Mouse (Mus musculus) intestine, embryonic 14.5 days (tissue): Measurements from ENCODE around the gene Ccdc32. TPM values are rescaled to one million over a fixed set of nuclear protein-coding genes. Genes with fewer than 3 reads are reported as not detected.

Source experiments
- ATAC-seq: fragments of 200-750 bp; cut with Nextera tagmentation; replicated peaks from 2 replicates; pipeline ENCODE4 v1.8.0; 2017; ENCODE audit warnings: low read depth, moderate number of reproducible peaks, moderate TSS enrichment, moderate library complexity; ENCODE audit not compliant: low FRiP score, low TSS enrichment
- DNase-seq: peaks from one replicate; pipeline ENCODE4 v3.0.0-alpha.2; 2018; ENCODE audit warnings: low spot score
- H3K27ac ChIP-seq: fragments of 300-500 bp; sonication (generic); 2 replicates; pipeline ENCODE4 v1.5.1; 2014; ENCODE audit warnings: low read depth, mild to moderate bottlenecking, control low read depth
- H3K27me3 ChIP-seq: fragments of 300-500 bp; sonication (generic); replicated peaks from 2 replicates; pipeline ENCODE4 v1.6.1; 2014; ENCODE audit warnings: low read length, control low read depth; ENCODE audit not compliant: control insufficient read depth, insufficient read depth
- H3K36me3 ChIP-seq: fragments of 300-500 bp; sonication (generic); 2 replicates; pipeline ENCODE4 v1.6.1; 2014; ENCODE audit warnings: low read length, control low read depth; ENCODE audit not compliant: control insufficient read depth, insufficient read depth
- H3K4me1 ChIP-seq: fragments of 300-500 bp; sonication (generic); replicated peaks from 2 replicates; pipeline ENCODE4 v1.6.1; 2014; ENCODE audit warnings: low read length, control low read depth, mixed read lengths; ENCODE audit not compliant: control insufficient read depth, insufficient read depth
- H3K4me2 ChIP-seq: fragments of 300-500 bp; sonication (generic); 2 replicates; pipeline ENCODE4 v1.6.1; 2014; ENCODE audit warnings: low read length
- H3K4me3 ChIP-seq: fragments of 300-500 bp; sonication (generic); 2 replicates; pipeline ENCODE4 v1.5.1; 2014; ENCODE audit warnings: low read depth, low read length, control low read depth, mixed read lengths
- H3K9ac ChIP-seq: fragments of 300-500 bp; sonication (generic); 2 replicates; pipeline ENCODE4 v1.6.1; 2014; ENCODE audit warnings: mild to moderate bottlenecking, low read length
- H3K9me3 ChIP-seq: fragments of 300-500 bp; sonication (generic); 2 replicates; pipeline ENCODE4 v1.6.1; 2016; ENCODE audit warnings: low read length, control low read depth; ENCODE audit not compliant: control insufficient read depth
- WGBS: fragments of 180-500 bp; shearing (Covaris S2); extraction: QIAGEN DNeasy Blood & Tissue Kit; methylation state at CpG from one replicate; pipeline ENCODE4 v1.1.7; 2014; 5-methylcytosine and 5-hydroxymethylcytosine counted together
- polyA plus RNA-seq: library from polyadenylated mRNA; unstranded; fragments of >200 nt; fragmentation: Nextera tagmentation; extraction: Ambion mirVana; gene quantifications from 2 replicates; pipeline ENCODE4 v1.2.1, GENCODE M21; 2014

Ccdc32 gene
- polyA plus RNA-seq, 1 experiment from 2014 or later = 21.0 TPM

DNA sequence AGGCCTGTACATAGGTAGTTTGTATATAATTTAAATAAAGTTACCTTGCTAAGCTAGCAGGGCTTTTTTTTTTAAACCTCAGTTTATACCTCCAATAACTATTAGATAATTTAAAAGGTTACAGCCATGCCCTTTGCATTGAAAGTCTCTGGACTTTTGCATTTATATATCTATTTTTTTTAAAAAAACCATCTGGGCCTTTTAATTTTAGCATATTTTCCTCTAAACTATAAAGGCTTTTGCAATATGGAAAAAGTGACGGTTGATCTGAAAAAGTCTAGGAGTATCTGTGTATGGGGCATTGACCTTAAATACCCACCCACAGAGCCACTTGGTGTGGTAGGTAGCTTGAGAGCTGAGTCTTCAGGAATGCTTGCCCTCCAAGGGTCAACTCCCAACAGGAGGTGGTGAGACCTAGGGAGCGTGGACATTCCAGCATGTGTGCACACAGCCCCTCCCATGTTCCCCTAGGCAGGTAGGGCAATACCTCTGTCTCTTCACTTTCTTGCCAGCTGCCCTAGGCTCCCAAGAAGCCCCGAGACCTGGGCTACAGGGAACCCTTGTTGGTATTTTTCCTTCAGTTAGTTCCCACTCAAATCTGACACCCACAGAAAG, 30.1 kb downstream of the Ccdc32 start:
- no peak overlapping the region for H3K9ac ChIP-seq
- H3K36me3 ChIP-seq = no peaks in the 10 kb centered on the region
- 0 out of 2 replicates have a peak, but pooled peaks cover 2% of the 10 kb centered on the region for H3K27me3 ChIP-seq
- WGBS = 75% methylated on average over 3 of the region's 3 CpGs
- no peak overlapping the region for H3K4me3 ChIP-seq
- no peak overlapping the region for H3K4me2 ChIP-seq
- DNase-seq (no peak), ATAC-seq (no peak)
- no peaks in the 10 kb centered on the region for H3K9me3 ChIP-seq
- H3K27ac ChIP-seq = no peak overlapping the region
- H3K4me1 ChIP-seq = peaks cover 2% of the 10 kb centered on the region; the same call in 1 of the 2 replicates

DNA sequence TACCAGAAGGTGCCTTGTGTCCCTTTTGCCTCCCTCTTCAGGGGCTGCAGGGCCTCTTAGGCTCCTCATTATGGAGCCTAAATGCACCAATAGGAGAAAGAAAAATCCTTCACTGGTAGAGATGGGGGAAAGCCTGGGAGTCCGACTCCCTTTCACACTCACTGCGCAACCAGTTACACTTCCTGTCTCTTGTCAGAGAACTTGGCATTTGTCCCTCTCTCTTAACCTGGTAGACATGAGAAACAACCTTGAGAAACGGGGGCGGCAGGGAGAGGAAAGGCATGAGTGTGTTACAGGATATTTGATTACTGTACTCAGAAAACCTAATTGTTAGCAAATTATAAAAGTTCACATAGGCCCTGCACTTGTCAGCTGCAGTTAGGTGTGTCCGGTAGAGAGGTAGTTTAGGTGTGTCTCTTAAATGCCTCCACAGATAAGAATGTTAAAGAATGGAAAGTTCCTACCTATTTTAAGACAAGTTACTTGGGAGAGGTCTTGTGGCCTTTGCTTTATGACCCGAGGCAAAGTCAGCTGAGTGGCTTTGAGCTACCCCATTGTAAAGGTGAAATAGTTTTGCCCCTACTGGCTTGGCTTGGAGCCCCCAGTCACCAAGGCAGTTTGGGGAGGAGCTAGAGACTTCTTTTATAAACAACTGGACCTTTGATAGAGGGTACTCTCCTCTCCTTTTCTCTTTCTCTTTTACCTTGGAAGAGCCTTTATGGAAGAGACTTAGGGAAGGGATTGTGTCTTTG, 30.9 kb downstream of the Ccdc32 start:
- Histone ChIP-seq H3K4me2 (no peak overlapping the region), H3K27ac (no peak overlapping the region), H3K9ac (no peak overlapping the region), H3K9me3 (no peaks in the 10 kb centered on the region), H3K36me3 (no peaks in the 10 kb centered on the region), H3K4me3 (no peak overlapping the region), H3K4me1 (peaks cover 2% of the 10 kb centered on the region; the same call in 1 of the 2 replicates), H3K27me3 (0 out of 2 replicates have a peak, but pooled peaks cover 2% of the 10 kb centered on the region)
- ATAC-seq (no peak), DNase-seq (no peak)
- 65% methylated on average over 6 of the region's 6 CpGs for WGBS

DNA sequence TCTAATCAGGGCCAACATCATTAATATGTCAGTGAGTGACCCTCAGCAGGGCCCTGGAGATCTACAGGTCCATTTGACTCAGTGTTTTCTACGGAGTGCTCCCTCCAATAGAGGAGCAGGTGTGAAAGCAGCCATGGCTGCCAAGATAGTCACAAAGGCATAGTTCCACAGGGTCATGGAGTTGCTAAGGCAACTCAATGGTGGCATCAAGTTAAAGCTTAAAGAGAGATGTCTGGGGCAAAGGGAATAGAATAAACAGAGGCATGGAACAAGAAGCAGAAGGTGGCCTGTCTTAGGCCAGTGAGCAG, 32.4 kb downstream of the Ccdc32 start:
- no peaks in the 10 kb centered on the region for H3K9me3 ChIP-seq
- DNase-seq (no peak), ATAC-seq (no peak)
- H3K27ac ChIP-seq = no peak overlapping the region
- 0 out of 2 replicates have a peak, but pooled peaks cover 2% of the 10 kb centered on the region for H3K27me3 ChIP-seq
- peaks cover 2% of the 10 kb centered on the region; the same call in 1 of the 2 replicates for H3K4me1 ChIP-seq
- H3K9ac ChIP-seq = no peak overlapping the region
- 79% methylated on average over 1 of the region's 1 CpGs for WGBS
- H3K36me3 ChIP-seq = no peaks in the 10 kb centered on the region
- H3K4me2 ChIP-seq = no peak overlapping the region
- no peak overlapping the region for H3K4me3 ChIP-seq

DNA sequence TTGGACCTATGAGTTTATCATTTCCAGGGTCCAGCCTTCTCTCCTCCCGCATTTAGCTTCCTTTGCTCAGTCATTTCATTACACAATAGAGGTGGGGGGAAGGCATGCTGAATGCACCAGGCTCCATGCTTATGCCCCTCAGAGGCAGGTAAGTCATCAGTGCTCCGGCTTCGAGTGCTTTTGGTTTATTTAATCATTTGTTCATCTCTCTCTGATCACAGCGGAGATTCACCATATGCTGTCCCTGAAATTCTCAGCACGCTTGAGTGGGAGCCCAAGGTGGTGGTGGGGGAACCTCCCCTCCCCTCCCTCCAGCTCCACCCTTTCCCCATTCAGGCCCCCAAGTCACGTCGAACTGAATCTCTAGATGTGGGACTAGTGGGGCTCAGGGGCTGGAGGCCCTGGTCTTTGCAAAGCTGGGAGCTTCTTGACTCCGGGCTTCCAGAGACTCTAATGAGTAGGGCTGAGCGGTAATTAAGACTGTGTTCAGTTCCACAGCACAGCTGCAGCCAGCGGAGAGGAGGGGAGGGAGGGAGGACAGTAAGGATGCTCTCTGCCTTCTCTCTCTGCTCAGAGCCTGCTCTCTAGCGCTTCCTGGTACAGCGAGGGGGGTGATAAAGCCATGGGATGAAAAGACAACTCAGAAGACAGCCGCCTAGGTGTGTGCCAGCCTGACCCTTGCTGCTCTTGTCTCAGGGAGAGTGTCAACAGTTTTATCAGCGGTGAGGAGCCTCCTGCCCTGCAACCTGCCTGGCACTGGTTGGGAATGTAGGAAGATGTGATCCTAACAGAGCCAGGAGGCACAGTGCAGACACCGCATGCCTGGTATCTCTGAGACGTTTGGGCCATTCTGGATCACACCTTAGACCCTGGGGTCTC, 33.0 kb downstream of the Ccdc32 start:
- H3K27me3 ChIP-seq = 0 out of 2 replicates have a peak, but pooled peaks cover 2% of the 10 kb centered on the region
- no peak overlapping the region for H3K4me2 ChIP-seq
- H3K4me1 ChIP-seq = peaks cover 2% of the 10 kb centered on the region; the same call in 1 of the 2 replicates
- no peaks in the 10 kb centered on the region for H3K36me3 ChIP-seq
- H3K9me3 ChIP-seq = no peaks in the 10 kb centered on the region
- 44% methylated on average over 16 of the region's 16 CpGs for WGBS
- ATAC-seq (no peak; the same call in 1 of the 2 replicates), DNase-seq (no peak)
- no peak overlapping the region for H3K27ac ChIP-seq
- H3K9ac ChIP-seq = no peak overlapping the region
- no peak overlapping the region for H3K4me3 ChIP-seq

DNA sequence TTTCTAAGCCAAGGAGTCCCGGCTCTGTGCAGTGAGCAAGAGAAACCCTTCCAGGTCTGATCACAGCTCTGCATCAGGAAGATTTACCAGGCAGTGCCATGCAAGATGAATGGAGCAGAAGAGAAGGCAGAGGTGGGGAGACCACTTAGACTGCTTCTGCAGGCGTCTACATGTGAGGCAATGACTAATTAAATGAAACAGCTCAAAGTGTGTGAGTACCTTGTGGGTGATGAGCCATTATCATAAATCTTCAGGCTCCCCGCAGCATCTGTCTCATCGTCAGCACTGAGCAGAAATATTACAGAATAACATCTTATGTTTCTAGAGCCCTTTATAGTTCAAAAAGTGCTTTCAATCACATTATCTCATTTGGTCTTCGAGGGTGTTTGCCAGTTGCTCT, 33.7 kb downstream of the Ccdc32 start:
- no peak for ATAC-seq
- Histone ChIP-seq H3K4me1 (peaks cover 2% of the 10 kb centered on the region; the same call in 1 of the 2 replicates), H3K4me2 (no peak overlapping the region), H3K27ac (no peak overlapping the region), H3K9me3 (no peaks in the 10 kb centered on the region), H3K36me3 (no peaks in the 10 kb centered on the region), H3K4me3 (no peak overlapping the region), H3K9ac (no peak overlapping the region), H3K27me3 (0 out of 2 replicates have a peak, but pooled peaks cover 2% of the 10 kb centered on the region)
- whole genome bisulfite sequencing = 46% methylated on average over 5 of the region's 5 CpGs
- no peak for DNase-seq

DNA sequence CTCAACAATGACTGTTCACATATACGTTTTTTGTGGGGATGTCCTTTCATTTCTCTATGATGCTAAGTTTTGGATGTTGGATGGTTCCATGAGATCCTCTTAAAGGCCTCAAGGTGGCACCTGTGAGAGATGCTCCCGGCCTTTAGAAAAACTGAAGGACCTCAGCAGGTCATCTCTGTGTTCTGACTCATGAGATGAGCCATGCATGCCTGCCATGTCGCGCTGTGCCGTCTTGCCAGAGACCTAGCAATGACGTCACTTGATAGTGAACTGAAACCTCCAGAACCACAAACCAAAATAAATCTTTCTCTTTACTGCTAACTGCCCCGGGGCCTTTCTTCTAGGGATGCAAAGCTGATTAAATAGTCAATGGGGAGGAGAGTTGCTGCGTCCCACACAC, 45.4 kb downstream of the Ccdc32 start:
- H3K4me1 ChIP-seq = no peaks in the 10 kb centered on the region
- no peak overlapping the region for H3K9ac ChIP-seq
- H3K27me3 ChIP-seq = no peaks in the 10 kb centered on the region; the same call in 1 of the 2 replicates
- 64% methylated on average over 8 of the region's 8 CpGs for WGBS
- no peak overlapping the region for H3K4me2 ChIP-seq
- no peak overlapping the region for H3K4me3 ChIP-seq
- H3K9me3 ChIP-seq = no peaks in the 10 kb centered on the region
- DNase-seq = no peak
- no peak for ATAC-seq
- H3K36me3 ChIP-seq = no peaks in the 10 kb centered on the region
- H3K27ac ChIP-seq = no peak overlapping the region

DNA sequence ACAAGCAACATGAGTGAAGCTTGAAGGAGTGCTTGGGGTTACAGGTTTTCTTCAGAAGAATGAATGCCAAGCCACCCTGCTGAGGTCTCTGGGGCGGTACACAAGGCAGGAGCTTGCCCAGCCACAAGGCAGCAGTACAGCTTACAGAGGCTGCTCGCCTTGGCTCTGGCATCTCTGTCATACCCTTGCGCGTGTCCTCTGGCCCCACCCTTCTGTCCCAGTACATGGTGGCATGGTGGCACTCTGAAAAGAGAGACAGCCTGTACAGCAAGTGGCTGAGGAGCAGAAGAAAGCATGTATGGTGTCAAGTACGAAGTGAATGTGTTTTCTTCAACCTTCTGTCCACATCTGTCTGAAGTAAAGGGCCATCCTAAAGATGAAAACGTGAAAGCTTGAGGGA, 48.4 kb downstream of the Ccdc32 start:
- no peak overlapping the region for H3K4me3 ChIP-seq
- ATAC-seq (no peak), DNase-seq (no peak)

DNA sequence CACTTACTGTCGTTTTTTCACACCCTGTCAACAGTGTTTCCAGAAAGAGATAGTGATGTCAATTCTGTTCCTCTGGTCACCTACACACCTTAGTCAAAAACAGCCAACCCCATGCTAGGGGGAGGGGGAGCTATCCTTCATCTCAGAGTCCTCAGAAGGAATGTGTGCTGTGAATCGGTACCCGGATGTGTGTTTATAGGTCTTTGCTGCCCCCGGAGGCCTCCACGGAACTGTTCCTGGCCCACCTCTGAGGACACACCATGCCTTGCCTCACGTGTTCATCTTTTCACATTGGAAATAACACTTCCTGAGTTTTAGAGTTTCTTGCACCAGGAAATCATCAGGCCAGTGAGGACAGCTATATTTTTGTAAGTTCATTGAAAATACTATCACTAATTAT, 51.1 kb downstream of the Ccdc32 start:
- DNase-seq = no peak
- H3K36me3 ChIP-seq = no peaks in the 10 kb centered on the region
- ATAC-seq = no peak
- H3K9me3 ChIP-seq = no peaks in the 10 kb centered on the region
- peaks cover 9% of the 10 kb centered on the region; the same call in 1 of the 2 replicates for H3K4me1 ChIP-seq
- no peak overlapping the region for H3K9ac ChIP-seq
- H3K4me3 ChIP-seq = no peak overlapping the region
- 32% methylated on average over 6 of the region's 6 CpGs for WGBS
- no peak overlapping the region for H3K27ac ChIP-seq
- peaks cover 44% of the 10 kb centered on the region for H3K27me3 ChIP-seq
- H3K4me2 ChIP-seq = no peak overlapping the region

More for the DNA sequence above, 48.4 kb downstream of the Ccdc32 start:
- Histone ChIP-seq H3K9ac (no peak overlapping the region), H3K4me2 (no peak overlapping the region), H3K27ac (no peak overlapping the region), H3K9me3 (no peaks in the 10 kb centered on the region), H3K27me3 (peaks cover 18% of the 10 kb centered on the region), H3K4me1 (0 out of 2 replicates have a peak, but pooled peaks cover 6% of the 10 kb centered on the region), H3K36me3 (no peaks in the 10 kb centered on the region)
- 79% methylated on average over 6 of the region's 6 CpGs for WGBS
